Mouse (Mus musculus) cerebellum, adult 11 months (tissue): ENCODE measurements around the gene D5Ertd579e.
"Not testable (repeated sequence)": the region's sequence is repeated elsewhere in the genome, so short reads cannot be mapped to it uniquely, and the experiment has no call there.

ENCODE experiments used
- DNase-seq: peaks from one replicate; pipeline ENCODE4 v3.0.0; 2022

D5Ertd579e gene

GRCm38 (mm10) chr5:36678799-36679198 is 17.0 kb downstream of the D5Ertd579e start:
- no peak for DNase-seq

GRCm38 (mm10) chr5:36677907-36678306 is 17.9 kb downstream of the D5Ertd579e start:
- DNase-seq: no peak

DNA sequence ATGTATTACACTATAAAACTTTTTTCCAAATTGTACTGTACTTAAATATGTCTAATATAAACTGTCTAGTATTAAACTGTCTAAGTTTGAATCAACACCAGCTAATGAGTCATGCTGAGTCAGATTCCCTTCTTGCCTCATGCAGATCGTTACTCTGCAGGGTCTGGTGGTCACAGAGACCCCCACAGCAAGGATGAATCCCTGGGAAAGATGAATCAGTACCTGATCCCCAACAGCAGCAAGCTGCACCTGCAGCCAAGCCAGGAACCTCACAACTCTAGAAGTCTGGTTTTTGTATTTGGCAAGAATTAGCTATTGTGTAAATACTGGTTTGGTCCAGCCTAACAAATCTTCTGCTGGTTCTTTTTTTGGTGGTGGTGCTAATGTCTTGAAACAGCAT is 20.4 kb downstream of the D5Ertd579e start:
- no peak for DNase-seq

DNA sequence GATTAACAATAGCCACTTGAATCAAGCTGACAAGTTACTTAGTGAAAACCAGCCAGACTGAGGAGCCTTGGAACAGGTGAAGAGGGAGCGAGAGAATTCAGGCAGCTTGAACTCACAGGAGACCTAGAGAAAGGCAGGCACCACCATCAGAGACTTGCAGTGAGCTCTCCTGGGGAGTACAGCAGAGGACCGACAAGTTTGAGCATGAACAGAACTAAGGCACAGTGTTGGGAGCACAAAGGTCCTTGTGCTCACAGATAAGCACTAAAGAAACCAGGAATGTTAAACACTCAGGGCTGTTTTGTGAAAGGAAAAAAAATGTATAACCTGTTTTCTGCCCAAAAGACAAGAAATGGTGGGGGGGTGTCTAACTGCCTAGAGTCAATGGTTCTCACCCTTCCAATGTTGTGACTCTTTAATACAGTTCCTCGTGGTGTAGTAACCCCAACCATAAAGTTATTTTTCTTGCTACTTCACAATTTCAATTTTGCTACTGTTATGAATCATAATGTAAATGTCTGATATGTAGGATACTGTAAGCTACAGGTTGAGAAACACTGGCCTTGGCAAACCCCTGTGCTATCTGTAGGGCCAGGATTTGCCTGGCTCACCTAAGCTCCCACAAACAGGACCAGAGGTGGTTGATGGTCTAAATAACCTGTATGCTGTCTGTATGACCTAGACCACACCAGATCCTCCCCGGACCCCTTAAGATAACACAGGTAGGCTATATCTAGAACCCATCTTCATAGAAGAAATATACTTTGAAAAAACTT is 21.0 kb downstream of the D5Ertd579e start:
- DNase-seq: no peak

DNA sequence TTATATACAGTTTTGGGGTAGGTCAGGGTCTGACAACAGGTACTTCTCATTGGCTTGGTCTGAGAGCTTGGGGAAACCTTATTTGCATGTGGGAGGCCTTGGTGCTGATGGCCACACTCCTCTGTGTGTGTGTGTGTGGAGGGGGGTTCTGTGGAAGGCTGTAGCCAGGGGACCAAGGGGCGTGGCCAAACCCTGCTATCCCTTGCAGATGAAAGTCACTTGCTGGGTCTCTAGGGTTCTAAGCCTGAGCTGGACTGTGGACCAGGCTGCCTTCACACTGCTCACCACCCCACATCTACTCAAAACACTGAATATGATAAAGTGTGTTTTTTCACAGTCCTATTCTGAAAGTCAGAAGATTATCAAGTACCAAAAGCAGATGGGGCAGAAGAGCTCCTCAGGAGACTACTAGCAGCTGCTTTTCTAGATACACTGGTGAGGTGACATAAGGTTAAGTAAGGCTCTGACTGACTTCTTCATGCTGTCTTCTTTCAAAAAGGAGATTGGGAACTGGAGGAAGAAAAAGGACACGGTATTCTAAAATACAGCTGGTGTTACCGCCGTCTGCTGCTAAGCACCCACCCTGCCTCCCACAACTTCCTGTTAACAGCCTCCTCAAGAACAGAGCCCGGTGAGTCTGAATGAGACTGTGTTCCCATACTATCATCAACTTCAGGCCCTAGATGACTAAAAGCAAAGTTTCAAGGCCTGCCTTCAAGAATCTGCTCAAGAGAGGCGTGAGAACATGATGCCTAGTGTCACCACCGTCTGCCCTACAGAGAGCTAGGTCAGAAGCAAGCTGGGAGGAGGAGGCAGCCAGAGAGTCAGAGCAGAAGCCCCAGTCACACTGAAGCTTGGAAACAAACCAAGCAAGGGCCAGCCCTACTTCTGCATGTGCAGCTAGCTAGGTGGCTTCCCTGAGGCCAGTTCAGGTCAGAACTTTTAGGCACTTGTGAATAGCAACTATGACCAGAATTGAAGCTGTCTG is 26.5 kb downstream of the D5Ertd579e start:
- no peak for DNase-seq

- DNase-seq: no peak
Measured at GRCm38 (mm10) chr5:36668572-36668971, 27.3 kb downstream of the D5Ertd579e start.

GRCm38 (mm10) chr5:36667986-36668385 is 27.8 kb downstream of the D5Ertd579e start:
- DNase-seq: not testable (repeated sequence)

DNA sequence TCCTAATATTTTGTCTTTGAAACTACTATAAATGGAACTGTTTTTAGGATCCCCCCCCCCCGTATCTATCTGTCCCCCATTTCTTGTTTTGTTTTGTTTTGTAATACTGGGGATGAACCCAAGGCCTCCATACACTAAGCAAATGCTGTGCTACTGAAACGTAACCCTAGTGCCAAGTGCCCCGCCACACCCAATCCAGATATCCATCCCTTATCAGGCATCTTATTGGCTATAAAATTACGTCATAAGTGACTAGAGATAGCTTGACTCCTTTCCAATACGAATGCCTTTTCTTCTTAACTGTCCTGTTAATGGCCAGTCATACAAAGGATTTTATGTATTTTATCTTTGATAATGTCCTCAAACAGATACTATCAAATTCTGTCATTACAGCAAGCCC is 28.7 kb downstream of the D5Ertd579e start:
- no peak for DNase-seq

GRCm38 (mm10) chr5:36666699-36667098 is 29.1 kb downstream of the D5Ertd579e start:
- DNase-seq: not testable (repeated sequence)

- no peak for DNase-seq
Measured at GRCm38 (mm10) chr5:36663329-36663728, 32.5 kb downstream of the D5Ertd579e start.

DNA sequence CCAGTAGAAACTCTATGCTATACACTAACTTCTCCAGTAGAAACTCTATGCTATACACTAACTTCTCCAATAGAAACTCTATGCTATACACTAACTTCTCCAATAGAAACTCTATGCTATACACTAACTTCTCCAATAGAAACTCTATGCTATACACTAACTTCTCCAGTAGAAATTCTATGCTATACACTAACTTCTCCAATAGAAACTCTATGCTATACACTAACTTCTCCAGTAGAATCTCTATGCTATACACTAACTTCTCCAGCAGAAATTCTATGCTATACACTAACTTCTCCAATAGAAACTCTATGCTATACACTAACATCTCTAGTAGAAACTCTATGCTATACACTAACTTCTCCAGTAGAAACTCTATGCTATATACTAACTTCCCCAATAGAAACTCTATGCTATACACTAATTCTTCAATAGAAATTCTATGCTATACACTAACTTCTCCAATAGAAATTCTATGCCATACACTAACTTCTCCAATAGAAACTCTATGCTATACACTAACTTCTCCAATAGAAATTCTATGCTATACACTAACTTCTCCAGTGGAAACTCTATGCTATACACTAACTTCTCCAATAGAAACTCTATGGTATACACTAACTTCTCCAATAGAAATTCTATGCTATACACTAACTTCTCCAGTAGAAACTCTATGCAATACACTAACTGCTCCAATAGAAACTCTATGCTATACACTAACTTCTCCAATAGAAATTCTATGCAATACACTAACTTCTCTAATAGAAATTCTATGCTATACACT is 34.7 kb downstream of the D5Ertd579e start:
- not testable (repeated sequence) for DNase-seq

- DNase-seq: no peak
Measured at GRCm38 (mm10) chr5:36625612-36626011, 70.2 kb downstream of the D5Ertd579e start.

DNA sequence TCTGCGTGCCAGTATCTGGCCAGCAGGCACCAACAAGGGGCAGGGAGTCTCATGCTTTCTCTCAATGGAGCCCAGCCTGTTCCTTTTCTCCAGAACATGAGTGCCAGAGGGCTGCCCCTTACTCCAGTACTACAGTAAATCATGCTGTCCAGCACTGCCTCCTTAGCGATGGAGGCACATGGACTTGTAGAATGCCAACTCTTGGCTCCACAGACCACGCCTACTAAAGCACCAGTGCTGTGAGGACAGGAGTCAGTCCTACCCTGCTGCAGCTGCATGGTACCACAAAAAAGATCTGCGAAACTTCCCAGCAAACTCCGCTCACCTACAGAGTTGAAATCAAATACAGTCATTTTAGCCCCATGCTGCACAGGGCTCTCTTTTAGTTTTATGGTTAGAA is 72.2 kb downstream of the D5Ertd579e start:
- DNase-seq: no peak

- no peak for DNase-seq
Measured at GRCm38 (mm10) chr5:36621058-36621449, 74.8 kb downstream of the D5Ertd579e start.

GRCm38 (mm10) chr5:36620409-36621057 is 75.3 kb downstream of the D5Ertd579e start:
- no peak for DNase-seq

DNA sequence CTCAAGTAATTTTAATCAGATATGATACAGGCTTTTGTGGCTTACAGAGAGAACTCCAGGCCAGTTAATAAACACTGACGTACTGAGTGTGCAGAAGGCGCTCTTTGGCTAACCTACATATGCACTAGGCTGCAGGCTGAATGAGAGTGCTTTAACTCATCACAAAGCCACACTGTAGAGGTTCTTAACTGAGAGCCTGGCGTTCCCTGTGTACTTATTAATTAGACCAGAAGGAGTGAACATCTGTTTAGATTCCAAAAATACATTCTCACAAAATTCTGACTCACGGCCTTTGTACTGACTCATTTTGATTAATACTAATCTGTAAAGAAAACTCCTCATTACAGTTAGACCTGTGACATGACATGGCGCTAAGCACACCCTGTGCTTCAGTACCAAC is 76.9 kb downstream of the D5Ertd579e start:
- no peak for DNase-seq

DNA sequence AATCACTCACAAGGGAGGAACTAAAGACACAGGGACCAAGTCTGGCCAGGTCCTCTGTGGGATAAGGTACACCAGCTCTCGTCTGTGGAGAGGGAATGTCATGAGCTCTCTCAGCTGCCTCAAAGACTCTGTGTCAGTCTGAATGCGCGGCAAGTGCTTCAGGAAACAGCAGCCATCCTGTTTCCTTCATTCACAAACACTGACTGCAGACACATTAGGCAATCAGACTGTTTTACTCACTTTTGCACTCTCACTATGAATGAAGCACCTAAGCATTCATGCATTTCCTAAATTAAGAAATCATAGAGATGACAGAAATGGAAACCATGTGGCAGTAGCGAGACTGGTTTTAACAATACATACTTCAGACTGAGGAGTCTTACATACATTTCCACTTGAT is 77.5 kb downstream of the D5Ertd579e start:
- no peak for DNase-seq

DNA sequence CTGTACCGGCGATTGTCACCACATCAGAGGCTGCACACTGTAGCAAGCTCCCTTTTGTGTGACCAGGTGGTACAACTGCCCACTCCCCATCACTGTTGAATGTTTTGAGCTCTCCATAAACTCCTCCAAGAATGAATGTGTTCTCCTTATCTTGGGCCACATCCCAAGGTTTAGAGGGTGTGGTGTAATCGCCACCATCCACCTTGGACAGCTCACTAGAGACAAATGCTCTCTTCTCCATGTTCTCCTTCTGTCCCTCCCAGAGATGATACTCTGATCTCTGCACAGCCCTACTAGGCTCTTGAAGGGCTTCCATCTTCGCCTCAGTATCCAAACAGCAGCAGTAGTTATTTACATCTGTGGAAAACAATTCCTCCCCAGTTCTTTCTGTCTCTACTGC is 81.7 kb downstream of the D5Ertd579e start:
- DNase-seq: no peak

- no peak for DNase-seq
Measured at GRCm38 (mm10) chr5:36608939-36609499, 86.8 kb downstream of the D5Ertd579e start.

DNA sequence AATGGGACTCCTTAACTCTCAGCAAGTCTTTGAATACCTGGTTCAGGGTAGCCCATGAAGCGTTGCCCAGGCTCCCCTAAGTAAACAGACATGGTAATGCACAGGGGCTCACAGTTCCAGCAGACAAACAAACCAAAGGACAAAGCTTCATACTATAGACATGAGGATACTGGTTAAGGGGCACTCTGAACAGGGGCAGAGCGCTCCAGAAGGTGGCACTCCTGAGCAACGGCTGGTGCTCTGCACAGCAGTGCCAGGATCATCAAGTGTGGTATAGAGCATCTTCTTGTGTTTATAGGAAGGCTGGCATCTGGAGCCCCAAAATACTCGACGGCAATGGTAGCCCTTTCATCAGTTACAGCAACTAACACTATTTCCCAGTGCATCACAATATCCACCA is 92.8 kb downstream of the D5Ertd579e start:
- peak; percentile 50 for DNase-seq

DNA sequence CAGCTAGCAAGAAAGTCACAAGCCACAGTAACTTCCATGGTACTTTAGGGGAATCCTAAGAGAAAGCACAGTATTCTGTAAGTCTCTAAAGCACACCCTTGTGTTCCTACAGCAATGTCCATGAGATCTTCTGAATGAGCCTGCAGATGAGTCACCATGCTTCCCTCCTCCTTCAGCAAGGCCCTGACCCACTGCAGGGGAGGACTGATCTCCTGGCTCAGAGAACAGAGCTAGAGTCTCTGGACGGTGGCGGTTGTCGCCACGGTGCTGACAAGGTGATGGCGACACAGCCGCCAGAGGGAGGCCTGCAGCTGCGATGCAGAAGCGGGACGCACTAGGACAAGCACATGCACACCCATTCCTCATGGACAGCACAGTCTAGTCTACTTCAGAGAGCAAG is 93.8 kb downstream of the D5Ertd579e start:
- DNase-seq: no peak

- no peak for DNase-seq
Measured at GRCm38 (mm10) chr5:36601492-36601891, 94.3 kb downstream of the D5Ertd579e start.
